Mouse (Mus musculus) frontal cortex, postnatal 14 days (tissue): ENCODE data around the gene Gm1993.
"Not testable (repeated sequence)": the region's sequence is repeated elsewhere in the genome, so short reads cannot be mapped to it uniquely, and the experiment has no call there.

Experiments used
- DNase-seq, 2 experiments: peaks; one replicate each; pipeline ENCODE4 v3.0.0; 2022; ENCODE audit warnings: low spot score in 2 of 2

The Gm1993 gene

GRCm38 (mm10) chrX:25570352-25570751 lies at the start of gene Gm1993:
Gene Gm1993, minus strand, starts transcription at chrX:25570452.
- not testable (repeated sequence) for DNase-seq
